Mouse (Mus musculus): ENCODE measurements around the gene Sfxn3. TPM values are rescaled to one million over a fixed set of nuclear protein-coding genes. Genes with fewer than 3 reads are reported as not detected.

Sfxn3 gene
- polyA plus RNA-seq, 1 experiment from 2014 or later, result 6.8 TPM

- DNase-seq (ENCODE audit: low spot score), result peak; percentile 70
Measured at GRCm38 (mm10) chr19:45016341-45017215, 30.7 kb upstream of the Sfxn3 start.

GRCm38 (mm10) chr19:45017216-45017771 lies 30.0 kb upstream of the Sfxn3 start:
- Histone ChIP-seq H3K9me3 (ENCODE audit: control insufficient read depth, low read length) (no peaks in the 10 kb centered on the region), H3K27ac (ENCODE audit: low read depth, low read length) (peak overlapping the region; percentile 87), H3K4me3 (ENCODE audit: low read depth, low read length) (peak overlapping the region; percentile 70), H3K4me1 (replicated peaks; ENCODE audit: control insufficient read depth, insufficient read depth, low read length) (peaks cover 48% of the 10 kb centered on the region), H3K36me3 (ENCODE audit: control insufficient read depth, insufficient read depth, low read length) (peaks cover 4% of the 10 kb centered on the region; the same call in 1 of the 2 replicates), H3K27me3 (replicated peaks; ENCODE audit: control insufficient read depth, insufficient read depth, low read length) (no peaks in the 10 kb centered on the region), H3K4me2 (peak overlapping the region; percentile 99), H3K9ac (ENCODE audit: low read depth, low read length) (peak overlapping the region; percentile 83)
- ATAC-seq (replicated peaks; ENCODE audit: low FRiP score) (0 out of 2 replicates have a peak, but pooled peaks have one; percentile 37), DNase-seq (ENCODE audit: low spot score) (peak; percentile 80)
- under 1% methylated on average over 25 of the region's 27 CpGs for WGBS

More at GRCm38 (mm10) chr19:45016341-45017215, 30.7 kb upstream of the Sfxn3 start:
- Histone ChIP-seq H3K9me3 (ENCODE audit: control insufficient read depth, low read length) (no peaks in the 10 kb centered on the region), H3K4me3 (ENCODE audit: low read depth, low read length) (peak overlapping the region; percentile 70), H3K4me1 (replicated peaks; ENCODE audit: control insufficient read depth, insufficient read depth, low read length) (peaks cover 48% of the 10 kb centered on the region), H3K27me3 (replicated peaks; ENCODE audit: control insufficient read depth, insufficient read depth, low read length) (no peaks in the 10 kb centered on the region), H3K9ac (ENCODE audit: low read depth, low read length) (peak overlapping the region; percentile 83), H3K4me2 (peak overlapping the region; percentile 99), H3K36me3 (ENCODE audit: control insufficient read depth, insufficient read depth, low read length) (peaks cover 11% of the 10 kb centered on the region), H3K27ac (ENCODE audit: low read depth, low read length) (peak overlapping the region; percentile 87)
- 4% methylated on average over 18 of the region's 18 CpGs for WGBS
- no peak for ATAC-seq (replicated peaks; ENCODE audit: low FRiP score)

GRCm38 (mm10) chr19:45017909-45018308 lies 29.4 kb upstream of the Sfxn3 start:
- H3K27ac ChIP-seq (ENCODE audit: low read depth, low read length), result peak overlapping the region; percentile 87
- 1% methylated on average over 44 of the region's 48 CpGs for WGBS

GRCm38 (mm10) chr19:45018351-45018831 lies 28.9 kb upstream of the Sfxn3 start:
- ATAC-seq (replicated peaks; ENCODE audit: low FRiP score) (no peak), DNase-seq (ENCODE audit: low spot score) (no peak)
- 7% methylated on average over 13 of the region's 13 CpGs for WGBS
- Histone ChIP-seq H3K4me2 (peak overlapping the region; percentile 99), H3K4me3 (ENCODE audit: low read depth, low read length) (peak overlapping the region; percentile 70), H3K27ac (ENCODE audit: low read depth, low read length) (peak overlapping the region; percentile 87), H3K27me3 (replicated peaks; ENCODE audit: control insufficient read depth, insufficient read depth, low read length) (no peaks in the 10 kb centered on the region), H3K9ac (ENCODE audit: low read depth, low read length) (peak overlapping the region; percentile 83), H3K9me3 (ENCODE audit: control insufficient read depth, low read length) (no peaks in the 10 kb centered on the region), H3K4me1 (replicated peaks; ENCODE audit: control insufficient read depth, insufficient read depth, low read length) (peaks cover 48% of the 10 kb centered on the region), H3K36me3 (ENCODE audit: control insufficient read depth, insufficient read depth, low read length) (peaks cover under 1% of the 10 kb centered on the region; the same call in 1 of the 2 replicates)

More at GRCm38 (mm10) chr19:45017909-45018308, 29.4 kb upstream of the Sfxn3 start:
- H3K4me2 ChIP-seq, result peak overlapping the region; percentile 99
- H3K9ac ChIP-seq (ENCODE audit: low read depth, low read length), result peak overlapping the region; percentile 83
- ATAC-seq (replicated peaks; ENCODE audit: low FRiP score) (peak; percentile 61), DNase-seq (ENCODE audit: low spot score) (peak; percentile 81)
- no peaks in the 10 kb centered on the region for H3K36me3 ChIP-seq (ENCODE audit: control insufficient read depth, insufficient read depth, low read length)
- no peaks in the 10 kb centered on the region for H3K27me3 ChIP-seq (replicated peaks; ENCODE audit: control insufficient read depth, insufficient read depth, low read length)
- no peaks in the 10 kb centered on the region for H3K9me3 ChIP-seq (ENCODE audit: control insufficient read depth, low read length)
- peaks cover 48% of the 10 kb centered on the region for H3K4me1 ChIP-seq (replicated peaks; ENCODE audit: control insufficient read depth, insufficient read depth, low read length)
- H3K4me3 ChIP-seq (ENCODE audit: low read depth, low read length), result peak overlapping the region; percentile 70

GRCm38 (mm10) chr19:45020348-45020747 lies 27.0 kb upstream of the Sfxn3 start:
- Histone ChIP-seq H3K4me3 (ENCODE audit: low read depth, low read length) (no peak overlapping the region), H3K9ac (ENCODE audit: low read depth, low read length) (no peak overlapping the region), H3K36me3 (ENCODE audit: control insufficient read depth, insufficient read depth, low read length) (peaks cover 13% of the 10 kb centered on the region), H3K4me1 (replicated peaks; ENCODE audit: control insufficient read depth, insufficient read depth, low read length) (peaks cover 33% of the 10 kb centered on the region), H3K9me3 (ENCODE audit: control insufficient read depth, low read length) (no peaks in the 10 kb centered on the region), H3K27ac (ENCODE audit: low read depth, low read length) (no peak overlapping the region), H3K4me2 (peak overlapping the region; percentile 12; the same call in 1 of the 2 replicates), H3K27me3 (replicated peaks; ENCODE audit: control insufficient read depth, insufficient read depth, low read length) (no peaks in the 10 kb centered on the region)
- no peak for ATAC-seq (replicated peaks; ENCODE audit: low FRiP score)
- WGBS, result 63% methylated on average over 6 of the region's 6 CpGs
- no peak for DNase-seq (ENCODE audit: low spot score)

- no peak overlapping the region for H3K9ac ChIP-seq (ENCODE audit: low read depth, low read length)
- no peak overlapping the region for H3K4me3 ChIP-seq (ENCODE audit: low read depth, low read length)
- no peak overlapping the region for H3K27ac ChIP-seq (ENCODE audit: low read depth, low read length)
- H3K4me2 ChIP-seq, result no peak overlapping the region
- DNase-seq (ENCODE audit: low spot score), result no peak
- no peak for ATAC-seq (replicated peaks; ENCODE audit: low FRiP score)
- WGBS, result 81% methylated on average over 15 of the region's 15 CpGs
- H3K9me3 ChIP-seq (ENCODE audit: control insufficient read depth, low read length), result no peaks in the 10 kb centered on the region
- H3K4me1 ChIP-seq (replicated peaks; ENCODE audit: control insufficient read depth, insufficient read depth, low read length), result peaks cover 24% of the 10 kb centered on the region
- H3K36me3 ChIP-seq (ENCODE audit: control insufficient read depth, insufficient read depth, low read length), result peaks cover 23% of the 10 kb centered on the region
- H3K27me3 ChIP-seq (replicated peaks; ENCODE audit: control insufficient read depth, insufficient read depth, low read length), result no peaks in the 10 kb centered on the region
Measured at GRCm38 (mm10) chr19:45021362-45021761, 25.9 kb upstream of the Sfxn3 start.

- Histone ChIP-seq H3K9me3 (ENCODE audit: control insufficient read depth, low read length) (no peaks in the 10 kb centered on the region), H3K4me3 (ENCODE audit: low read depth, low read length) (no peak overlapping the region), H3K4me1 (replicated peaks; ENCODE audit: control insufficient read depth, insufficient read depth, low read length) (peaks cover 8% of the 10 kb centered on the region), H3K4me2 (no peak overlapping the region), H3K9ac (ENCODE audit: low read depth, low read length) (no peak overlapping the region), H3K36me3 (ENCODE audit: control insufficient read depth, insufficient read depth, low read length) (peaks cover 27% of the 10 kb centered on the region), H3K27ac (ENCODE audit: low read depth, low read length) (no peak overlapping the region), H3K27me3 (replicated peaks; ENCODE audit: control insufficient read depth, insufficient read depth, low read length) (no peaks in the 10 kb centered on the region)
- no peak for DNase-seq (ENCODE audit: low spot score)
- 0 out of 2 replicates have a peak, but pooled peaks have one; percentile 10 for ATAC-seq (replicated peaks; ENCODE audit: low FRiP score)
- 75% methylated on average over 11 of the region's 11 CpGs for WGBS
Measured at GRCm38 (mm10) chr19:45023993-45024392, 23.3 kb upstream of the Sfxn3 start.

GRCm38 (mm10) chr19:45024775-45025174 lies 22.5 kb upstream of the Sfxn3 start:
- 93% methylated on average over 20 of the region's 20 CpGs for WGBS
- no peak for ATAC-seq (replicated peaks; ENCODE audit: low FRiP score)
- Histone ChIP-seq H3K9ac (ENCODE audit: low read depth, low read length) (no peak overlapping the region), H3K36me3 (ENCODE audit: control insufficient read depth, insufficient read depth, low read length) (peaks cover 27% of the 10 kb centered on the region), H3K4me1 (replicated peaks; ENCODE audit: control insufficient read depth, insufficient read depth, low read length) (peaks cover 8% of the 10 kb centered on the region), H3K9me3 (ENCODE audit: control insufficient read depth, low read length) (no peaks in the 10 kb centered on the region), H3K4me3 (ENCODE audit: low read depth, low read length) (no peak overlapping the region), H3K27ac (ENCODE audit: low read depth, low read length) (no peak overlapping the region), H3K4me2 (no peak overlapping the region), H3K27me3 (replicated peaks; ENCODE audit: control insufficient read depth, insufficient read depth, low read length) (no peaks in the 10 kb centered on the region)
- no peak for DNase-seq (ENCODE audit: low spot score)

Measured in liver, embryonic 11.5 days (tissue).